Mouse (Mus musculus): ENCODE measurements around the gene Gm21874. TPM values are rescaled to one million over a fixed set of nuclear protein-coding genes. Genes with fewer than 3 reads are reported as not detected.

The Gm21874 gene
- not detected for polyA plus RNA-seq (2017; shearing (Covaris generic))

DNA sequence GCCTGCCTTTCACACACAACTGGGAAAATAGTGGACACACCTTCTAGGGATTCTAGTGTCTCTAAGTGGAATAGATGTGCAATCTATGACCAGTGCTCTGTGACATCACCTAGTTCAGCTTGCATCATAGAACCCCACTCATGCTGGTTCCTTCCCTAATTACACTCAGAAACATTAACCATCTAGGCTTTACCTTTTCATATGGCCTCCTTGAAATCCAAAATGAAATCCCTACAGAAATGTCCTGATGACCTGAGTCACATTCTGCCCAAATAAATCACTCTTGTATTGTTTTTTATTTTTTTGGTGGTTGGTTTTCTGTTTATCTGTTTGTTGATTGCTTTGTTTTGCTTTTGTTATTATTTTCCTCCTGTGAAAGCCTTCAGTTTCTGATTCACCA, at the start of gene Gm21874:
TSS of gene Gm21874 (minus strand) at position 101 of the 400 bp plus-strand sequence.

Other genes starting within 250 kb of the Gm21874 start
- gene Gm21721, start 214.0 kb downstream of the Gm21874 start, polyA plus RNA-seq (2017; shearing (Covaris generic)): not detected
- not detected for gene Gm21812, start 69.0 kb downstream of the Gm21874 start, polyA plus RNA-seq (2017; shearing (Covaris generic))